Mouse (Mus musculus) bone marrow macrophage, adult 2 months (primary cell): ENCODE results near the gene Gm9999.

Source experiments
- CTCF ChIP-seq: IDR thresholded peaks from 2 replicates; pipeline ENCODE4 v1.5.1; 2012; ENCODE audit warnings: low read depth, mild to moderate bottlenecking, low read length, moderate library complexity
- POLR2A ChIP-seq: IDR thresholded peaks from 2 replicates; pipeline ENCODE4 v1.6.1; 2012; ENCODE audit warnings: mild to moderate bottlenecking, low read depth, low read length, borderline replicate concordance

DNA sequence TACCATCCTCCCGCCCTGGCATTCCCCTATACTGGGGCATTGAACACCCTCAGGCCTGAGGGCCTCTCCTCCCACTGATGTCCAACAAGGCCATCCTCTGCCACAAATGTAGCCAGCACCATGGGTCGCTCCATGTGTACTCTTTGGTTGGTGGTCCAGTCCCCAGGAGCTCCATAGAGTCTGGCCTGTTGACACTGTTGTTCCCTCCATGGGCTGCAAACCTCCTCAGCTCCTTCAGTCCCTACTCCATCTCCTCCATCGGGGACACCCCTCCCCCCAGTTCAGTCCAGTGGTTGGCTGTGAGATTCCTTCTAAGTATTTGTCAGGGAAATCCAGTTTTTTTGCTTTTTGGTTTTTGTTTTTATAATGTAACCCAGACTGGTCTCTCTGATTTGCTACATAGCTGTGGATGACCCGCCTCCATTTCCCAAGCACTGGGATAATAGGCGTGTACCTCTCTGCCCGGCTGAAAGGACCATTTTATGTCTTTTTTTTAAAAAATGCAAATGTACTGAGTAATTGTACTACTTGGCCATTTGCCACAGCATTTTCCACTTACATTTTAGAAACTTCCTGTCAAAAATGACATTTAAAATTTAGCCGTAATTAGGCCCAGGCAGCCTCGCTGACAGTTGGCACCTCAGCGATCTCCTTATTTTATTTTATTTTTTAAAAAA is 47.3 kb downstream of the Gm9999 start:
- no peak for TF ChIP-seq POLR2A
- TF ChIP-seq CTCF: no peak
